Mouse (Mus musculus): ENCODE results near the gene Slc25a39. TPM values are rescaled to one million over a fixed set of nuclear protein-coding genes. Genes with fewer than 3 reads are reported as not detected.
"Not testable (repeated sequence)": the region's sequence is repeated elsewhere in the genome, so short reads cannot be mapped to it uniquely, and the experiment has no call there.

Slc25a39 gene
- polyA plus RNA-seq, 1 experiment = 80.3 TPM

DNA sequence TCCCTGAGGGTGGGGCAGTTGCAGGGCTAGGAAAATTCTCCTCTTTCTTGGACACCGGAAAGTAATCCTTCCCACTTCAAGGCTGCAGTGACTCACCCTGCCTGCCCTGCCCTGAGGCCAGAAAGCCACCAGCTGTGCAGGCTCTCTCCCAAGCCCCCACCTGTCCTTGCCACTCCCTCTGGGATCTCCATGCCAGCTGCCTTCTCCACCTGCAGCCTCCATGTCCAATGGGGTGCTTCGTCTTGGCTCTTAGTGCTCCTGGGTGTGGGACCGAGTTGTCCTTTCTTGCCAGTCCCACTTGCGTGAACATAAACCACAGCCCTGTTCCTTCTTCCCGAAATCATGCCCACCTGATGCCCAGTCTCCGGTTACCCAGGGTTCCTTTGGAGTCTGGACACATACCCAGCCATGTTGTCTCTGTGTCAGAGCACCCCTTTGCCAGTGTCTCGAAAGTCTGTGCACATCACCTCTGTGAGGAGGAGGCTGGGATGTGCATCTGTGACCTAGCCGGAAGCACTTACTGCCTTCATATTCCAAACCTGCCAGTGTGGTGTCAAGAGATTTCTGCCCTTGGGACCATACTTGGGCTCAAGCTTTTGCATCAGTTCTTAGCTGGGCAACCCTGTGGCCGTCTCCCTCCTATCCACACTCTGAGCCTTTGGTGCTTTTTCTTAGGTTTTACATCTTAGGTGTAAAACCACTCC lies 13.2 kb downstream of the Slc25a39 start:
- DNase-seq (ENCODE audit: low spot score) = no peak

DNA sequence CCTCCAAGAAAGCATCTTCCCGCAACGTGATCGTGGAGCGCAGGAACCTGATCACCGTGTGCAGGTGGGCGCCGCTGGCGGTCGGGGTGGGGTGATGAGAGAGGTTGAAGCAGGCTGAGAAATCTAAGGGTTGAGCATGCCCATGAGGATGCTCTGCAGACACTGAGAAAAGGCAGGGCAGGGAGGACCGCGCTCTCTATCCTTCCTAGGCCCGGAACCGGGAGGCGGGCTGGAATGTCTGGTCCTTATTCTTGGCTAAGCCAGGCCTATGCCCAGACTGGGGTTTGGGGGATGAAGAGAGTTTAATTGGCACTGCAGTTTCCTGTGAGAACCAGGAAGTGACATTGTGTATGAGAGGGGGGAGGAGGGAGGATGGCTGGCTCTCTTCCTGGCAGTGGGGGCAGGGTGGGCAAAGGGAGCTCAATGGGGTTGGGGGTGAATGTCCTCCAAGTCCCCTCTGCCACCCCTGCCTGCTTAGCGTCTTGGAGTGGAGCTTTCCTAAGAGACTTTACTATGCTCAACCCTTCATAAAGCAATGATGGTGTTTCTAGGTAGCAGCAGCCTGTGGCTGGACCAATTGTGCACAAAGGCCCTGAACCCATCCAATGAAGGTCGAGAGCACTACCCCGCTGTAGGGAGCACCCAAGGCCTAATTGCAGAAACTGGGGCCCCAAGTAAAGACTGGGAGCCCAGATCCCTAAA lies 13.9 kb downstream of the Slc25a39 start:
- DNase-seq (ENCODE audit: low spot score) = no peak

DNA sequence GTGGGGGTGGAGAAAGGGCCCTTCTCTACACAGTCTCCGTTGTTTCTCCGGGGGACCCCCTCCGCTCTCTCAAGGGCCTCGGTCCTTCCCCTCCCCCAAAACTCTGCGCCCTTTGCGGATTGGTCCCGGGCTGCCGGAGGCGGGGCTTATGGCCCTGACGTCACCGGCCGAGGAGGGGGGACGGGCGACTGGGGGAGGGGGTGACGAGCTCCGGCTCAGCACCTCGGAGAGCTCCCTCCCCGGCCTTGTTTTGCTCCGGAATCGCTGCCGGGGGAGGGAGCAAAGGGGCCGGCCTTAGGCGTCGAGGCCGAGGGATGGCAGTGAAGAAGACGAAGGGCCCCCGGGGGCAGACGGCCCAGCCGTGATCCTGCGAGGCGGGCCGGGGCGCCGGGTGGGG lies 14.5 kb downstream of the Slc25a39 start, which contains the start of gene Rundc3a:
Gene Rundc3a, plus strand, starts transcription at position 166 of the 397 bp plus-strand sequence.
- DNase-seq (ENCODE audit: low spot score) = no peak

DNA sequence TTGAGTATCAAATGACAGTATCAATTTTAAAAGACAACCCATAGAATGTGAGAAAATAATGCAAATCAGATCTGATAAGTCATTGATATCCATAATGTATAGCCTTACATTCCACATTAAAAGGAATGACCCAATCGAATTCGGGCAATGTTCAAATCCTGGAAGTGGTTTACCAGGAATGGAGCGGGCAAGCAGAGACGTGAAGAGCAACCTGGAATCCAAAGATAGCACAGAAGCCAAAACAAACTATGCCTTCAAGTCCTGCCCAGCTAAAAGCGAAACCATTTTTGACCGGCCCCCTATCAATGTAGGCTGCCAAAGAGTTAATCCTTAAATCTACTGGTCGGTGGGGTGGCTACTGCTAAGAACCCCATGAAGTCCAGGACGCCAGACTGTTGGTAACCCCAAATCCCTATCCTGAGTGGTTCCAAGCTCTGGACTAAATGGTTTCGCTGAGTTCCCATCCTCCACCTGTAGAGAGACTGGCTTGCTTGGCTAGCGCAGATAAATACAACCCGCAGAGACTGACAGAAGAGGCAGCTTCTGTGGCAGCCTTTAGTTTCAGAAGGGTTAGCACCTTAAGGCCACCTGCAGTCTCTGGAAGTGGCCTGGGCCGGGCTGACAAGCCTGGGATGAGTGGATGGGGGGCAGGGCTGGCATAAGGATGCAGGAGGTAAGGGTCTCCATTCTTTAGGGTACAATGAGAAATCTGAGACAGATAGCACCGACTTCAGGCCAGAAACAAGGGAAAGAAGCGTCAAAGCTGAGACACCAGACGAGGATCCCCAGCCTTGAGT lies 15.1 kb downstream of the Slc25a39 start:
- DNase-seq (ENCODE audit: low spot score) = no peak

DNA sequence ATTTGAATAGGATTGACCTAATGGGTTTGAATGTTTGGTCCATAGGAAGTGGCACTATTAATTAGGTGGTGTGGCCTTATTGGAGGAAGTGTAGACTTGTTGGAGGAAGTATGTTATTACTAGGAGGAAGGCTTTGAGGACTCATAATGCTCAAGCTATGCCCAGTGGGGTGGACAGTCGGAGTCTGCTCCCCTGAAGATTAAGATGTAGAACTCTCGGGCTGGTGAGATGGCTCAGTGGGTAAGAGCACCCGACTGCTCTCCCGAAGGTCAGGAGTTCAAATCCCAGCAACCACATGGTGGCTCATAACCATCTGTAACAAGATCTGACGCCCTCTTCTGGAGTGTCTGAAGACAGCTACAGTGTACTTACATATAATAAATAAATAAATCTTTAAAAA lies 18.3 kb downstream of the Slc25a39 start:
- not testable (repeated sequence) for DNase-seq (ENCODE audit: low spot score)

DNA sequence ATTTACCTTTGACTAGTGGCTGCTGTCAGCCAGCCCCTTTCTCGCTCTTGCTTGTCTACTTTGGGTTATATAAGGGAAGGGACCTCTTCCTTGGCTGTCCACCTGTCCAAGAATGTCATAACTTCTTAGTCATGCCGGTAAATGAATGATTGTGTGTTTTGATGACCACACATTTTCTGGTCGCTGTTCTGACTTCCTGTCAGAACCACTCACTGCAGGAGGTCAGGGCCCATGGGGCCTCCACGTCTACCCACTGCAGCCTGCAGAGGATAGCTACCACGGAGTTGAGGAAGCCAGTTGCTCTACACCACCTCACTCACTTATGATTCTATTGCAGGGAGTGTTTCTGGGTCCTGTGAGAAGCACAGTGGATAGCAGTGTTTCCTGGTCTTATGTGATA lies 21.6 kb downstream of the Slc25a39 start:
- no peak for DNase-seq (ENCODE audit: low spot score)

DNA sequence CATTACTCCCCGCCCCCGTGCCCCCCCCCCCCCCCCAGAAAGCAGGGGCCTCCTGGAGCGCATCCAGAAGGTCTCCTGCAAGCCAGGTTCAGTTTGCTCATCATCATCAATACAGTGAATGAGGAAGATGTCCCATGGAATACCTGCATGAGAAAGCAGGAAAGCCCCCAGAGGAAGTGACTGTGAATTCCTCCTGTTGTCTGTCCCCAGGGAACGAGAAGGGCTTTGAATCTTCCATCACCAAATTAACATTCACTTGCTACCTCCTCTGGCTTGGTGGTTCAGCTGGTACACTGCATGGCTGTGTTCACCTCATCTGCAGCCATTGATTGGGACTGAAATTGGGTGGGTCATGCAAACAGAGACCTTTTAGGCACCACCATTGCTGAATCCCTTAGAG lies 22.7 kb downstream of the Slc25a39 start:
- DNase-seq (ENCODE audit: low spot score) = no peak

DNA sequence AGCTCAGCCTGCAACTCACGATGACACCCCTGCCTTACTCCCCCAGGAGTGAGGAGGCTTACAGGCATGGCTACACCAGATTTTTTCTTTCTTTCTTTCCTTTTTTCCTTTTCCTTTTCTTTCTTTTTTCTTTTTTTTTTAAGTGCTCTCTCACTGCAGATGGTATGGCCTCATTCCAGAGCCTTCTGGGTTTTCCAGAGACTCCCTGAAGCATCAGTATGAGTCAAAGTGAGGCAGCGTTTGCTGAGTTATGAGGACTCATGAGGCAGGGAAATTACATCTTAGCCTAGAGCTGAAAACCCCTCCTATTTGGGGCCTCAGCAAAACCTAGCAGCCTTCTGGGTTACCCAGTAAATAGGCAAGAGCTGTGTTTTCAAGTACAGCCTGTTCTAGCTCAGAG lies 23.3 kb downstream of the Slc25a39 start:
- no peak for DNase-seq (ENCODE audit: low spot score)

DNA sequence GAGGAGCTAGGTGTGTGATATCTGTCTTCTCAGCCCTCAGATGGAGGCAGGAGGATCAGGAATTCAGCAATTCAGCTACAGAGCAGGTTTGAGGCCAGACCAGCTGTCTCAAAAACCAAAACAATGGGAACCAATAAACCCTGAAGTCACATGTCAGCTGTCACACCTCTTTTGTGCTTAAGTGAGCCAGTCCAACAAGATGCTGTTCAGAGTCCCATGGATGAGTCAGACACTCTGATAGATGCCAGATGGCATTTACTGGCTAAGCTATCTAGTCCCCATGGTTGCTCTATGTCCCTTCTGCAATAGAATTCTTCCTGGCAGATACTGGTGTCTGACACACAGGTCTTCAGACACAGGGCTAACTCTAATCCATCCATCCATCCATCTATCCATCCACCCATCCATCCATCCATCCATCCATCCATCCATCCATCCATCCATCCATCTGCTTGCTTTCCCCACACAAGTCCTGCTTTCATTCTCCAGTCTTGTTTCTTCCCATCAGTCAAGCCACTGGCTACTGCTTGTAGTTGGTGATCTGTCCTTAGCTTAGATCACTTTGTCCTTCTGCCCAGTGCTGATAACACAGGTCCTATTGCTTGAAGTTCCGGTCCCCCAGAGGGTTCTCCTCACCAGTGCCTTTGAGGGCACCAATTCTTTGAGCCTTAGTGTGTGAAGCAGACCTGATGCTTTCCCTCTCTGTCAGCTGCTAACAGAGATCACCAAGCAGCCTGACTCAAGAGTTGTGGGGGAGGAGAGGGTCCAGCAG lies 24.2 kb downstream of the Slc25a39 start:
- DNase-seq (ENCODE audit: low spot score) = peak; percentile 10

DNA sequence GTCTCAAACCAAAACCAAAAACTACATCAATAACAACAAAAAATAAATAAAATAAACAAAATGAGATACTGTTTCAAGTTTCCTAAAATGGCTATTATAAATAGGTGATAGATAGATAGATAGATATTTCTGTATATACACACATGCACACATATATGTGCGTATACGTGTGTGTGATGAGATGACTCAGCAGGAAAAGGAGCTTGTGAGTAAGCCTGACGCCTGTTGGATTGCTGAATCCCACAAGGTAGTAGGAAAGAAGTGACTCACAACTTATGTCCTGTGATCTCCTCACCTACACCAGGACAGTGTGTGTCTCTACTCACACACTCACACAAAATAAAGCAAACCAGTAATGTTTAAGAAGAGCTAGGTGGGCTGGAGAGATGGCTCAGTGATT lies 25.0 kb downstream of the Slc25a39 start:
- DNase-seq (ENCODE audit: low spot score) = no peak

DNA sequence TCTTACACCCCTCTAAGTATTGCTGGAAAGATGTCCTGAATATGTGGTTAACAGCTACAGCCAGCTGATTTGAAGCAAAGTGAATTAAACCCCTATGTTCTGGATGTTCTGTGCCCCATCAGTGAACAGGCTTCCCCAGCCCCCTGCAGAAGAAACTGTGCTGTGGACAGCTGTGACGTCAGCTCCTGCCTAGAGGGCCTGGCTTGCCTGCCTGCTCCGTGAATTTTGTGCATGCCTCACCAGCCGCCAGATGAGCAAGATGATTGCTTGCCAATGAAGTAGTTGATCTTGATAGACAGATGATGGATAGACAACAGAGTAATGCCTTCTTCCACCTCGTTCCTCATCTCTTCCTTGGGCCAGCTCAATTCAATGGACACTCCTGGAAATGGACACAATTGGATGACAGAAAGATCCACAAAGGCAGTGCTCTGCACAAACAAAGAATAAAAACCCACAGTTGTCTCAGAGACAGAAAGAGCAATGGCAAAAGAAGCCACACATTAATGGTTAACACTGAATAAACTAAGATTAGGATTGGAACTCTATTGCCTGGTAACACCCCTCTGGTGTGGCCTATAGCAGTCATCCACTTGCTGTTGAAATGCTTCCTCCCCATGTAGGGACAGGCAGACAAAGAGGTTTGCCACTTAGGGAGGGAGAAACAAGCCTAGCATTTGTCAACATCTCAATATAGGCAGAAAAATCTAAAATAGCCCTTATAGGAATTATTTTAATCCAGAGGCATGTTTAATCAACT lies 26.2 kb downstream of the Slc25a39 start:
- DNase-seq (ENCODE audit: low spot score) = peak; percentile 12

DNA sequence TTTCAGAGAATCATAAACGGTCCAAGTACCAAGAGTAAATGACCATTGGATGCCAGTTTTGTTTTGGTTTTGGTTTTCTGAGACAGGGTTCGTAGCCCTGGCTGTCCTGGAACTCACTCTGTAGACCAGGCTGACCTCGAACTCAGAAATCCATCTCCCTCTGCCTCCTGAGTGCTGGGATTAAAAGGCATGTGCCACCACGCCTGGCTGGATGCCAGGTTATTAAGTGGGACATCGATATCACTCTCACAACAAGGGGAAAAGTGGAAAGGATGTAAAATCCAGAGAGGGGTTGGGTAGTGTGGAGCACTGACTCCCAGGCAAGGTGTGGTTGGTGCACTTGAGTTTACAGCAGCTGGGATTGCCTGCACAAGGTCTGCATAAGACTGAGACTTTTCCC lies 27.7 kb downstream of the Slc25a39 start:
- DNase-seq (ENCODE audit: low spot score) = peak; percentile 13

DNA sequence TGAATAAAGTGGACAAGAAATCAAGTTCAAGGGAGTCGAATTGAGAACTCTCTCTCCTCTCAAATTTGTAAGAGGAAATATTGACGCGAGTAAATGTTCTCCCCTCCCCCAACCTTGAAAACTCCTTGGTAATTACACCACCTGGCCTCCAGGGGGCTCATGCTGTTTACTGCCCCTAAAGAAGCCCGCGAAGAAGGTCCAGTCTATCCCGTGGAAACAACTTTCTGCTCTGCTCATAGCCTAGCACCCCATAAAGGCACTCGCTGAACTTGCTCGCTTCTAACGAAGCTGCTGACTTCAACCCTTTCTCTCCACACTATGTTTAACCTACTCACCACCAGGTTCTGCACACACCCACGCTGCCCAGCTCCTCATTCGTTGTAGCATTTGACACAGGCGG lies 30.6 kb downstream of the Slc25a39 start:
- peak; percentile 13 for DNase-seq (ENCODE audit: low spot score)

DNA sequence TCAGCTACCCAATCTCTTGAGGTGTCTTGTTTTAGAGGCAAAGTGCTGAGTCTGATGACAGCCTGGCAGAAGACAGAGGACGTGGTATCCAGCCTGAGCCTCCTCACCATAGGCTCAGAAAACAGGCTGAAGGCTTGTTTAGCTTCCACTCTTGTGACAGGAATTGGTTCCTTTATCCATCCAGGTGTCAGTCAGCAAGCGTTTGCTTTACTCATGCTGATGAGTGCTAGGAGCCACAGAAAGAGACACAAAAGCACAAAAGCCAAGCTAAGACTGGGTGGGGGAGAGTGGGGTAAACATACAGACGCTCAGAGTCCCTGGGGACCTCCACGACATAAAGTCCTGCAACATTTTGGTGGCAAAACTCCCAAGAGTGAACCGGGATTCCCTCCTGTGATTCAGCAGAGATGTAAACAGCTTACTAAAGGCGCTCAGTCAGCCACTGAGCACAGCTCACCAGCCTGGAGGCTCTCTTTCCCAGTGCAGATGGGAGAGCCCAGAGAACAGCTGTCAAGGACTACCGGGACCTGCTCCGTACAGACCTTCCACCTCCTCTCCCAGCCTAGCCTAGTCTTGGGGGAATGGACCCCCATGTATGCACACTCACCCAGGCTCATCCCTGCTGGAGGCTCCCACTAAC lies 31.4 kb downstream of the Slc25a39 start:
- DNase-seq (ENCODE audit: low spot score) = no peak

DNA sequence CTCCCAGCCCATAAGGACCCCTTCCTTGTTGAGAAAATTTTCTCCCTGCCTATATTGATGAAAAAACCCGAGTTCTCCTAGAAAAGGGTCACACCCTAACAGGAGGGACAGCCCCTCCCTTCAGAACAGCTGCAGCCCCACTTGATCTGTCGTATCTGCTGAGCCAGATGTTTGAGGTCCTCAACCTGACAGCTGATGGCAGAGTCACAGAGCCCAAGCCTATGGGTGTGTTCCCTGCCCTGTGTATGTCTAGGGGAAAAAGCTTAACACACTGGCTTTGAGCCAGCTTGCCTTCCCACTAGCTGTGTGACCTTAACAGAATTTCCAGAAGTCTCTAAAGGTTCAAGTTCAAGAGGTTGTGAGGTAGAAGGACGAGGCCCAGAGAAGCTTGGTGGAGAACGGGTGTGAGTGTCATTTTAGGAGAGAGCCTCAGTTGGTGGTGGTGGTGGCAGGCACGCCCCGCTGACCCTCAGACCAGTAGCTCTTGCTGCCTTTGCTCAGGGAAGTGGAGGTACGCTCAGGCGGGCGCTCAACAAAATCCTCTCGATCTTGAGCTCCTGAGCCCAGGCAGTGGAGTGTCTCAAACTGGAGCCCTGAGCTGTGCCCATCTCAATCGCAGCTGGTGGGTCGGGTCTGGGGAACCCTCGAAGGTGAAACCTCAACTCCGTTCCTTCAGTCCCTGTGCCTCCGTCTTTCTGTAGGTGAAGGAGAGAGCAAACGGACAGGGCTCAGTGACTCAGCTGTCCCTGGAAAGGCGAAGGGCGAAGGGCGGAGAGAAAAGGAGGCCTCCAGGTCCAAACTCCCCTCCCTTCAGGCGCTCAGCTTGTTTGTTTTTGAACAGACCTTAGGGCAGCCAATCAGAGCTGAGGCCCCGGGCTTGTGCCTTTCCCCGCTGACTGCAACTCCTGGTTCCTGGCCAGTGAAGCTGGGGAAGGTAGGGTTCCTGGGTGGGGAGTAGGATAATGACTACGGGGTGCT lies 32.3 kb downstream of the Slc25a39 start:
- DNase-seq (ENCODE audit: low spot score) = peak; percentile 26

DNA sequence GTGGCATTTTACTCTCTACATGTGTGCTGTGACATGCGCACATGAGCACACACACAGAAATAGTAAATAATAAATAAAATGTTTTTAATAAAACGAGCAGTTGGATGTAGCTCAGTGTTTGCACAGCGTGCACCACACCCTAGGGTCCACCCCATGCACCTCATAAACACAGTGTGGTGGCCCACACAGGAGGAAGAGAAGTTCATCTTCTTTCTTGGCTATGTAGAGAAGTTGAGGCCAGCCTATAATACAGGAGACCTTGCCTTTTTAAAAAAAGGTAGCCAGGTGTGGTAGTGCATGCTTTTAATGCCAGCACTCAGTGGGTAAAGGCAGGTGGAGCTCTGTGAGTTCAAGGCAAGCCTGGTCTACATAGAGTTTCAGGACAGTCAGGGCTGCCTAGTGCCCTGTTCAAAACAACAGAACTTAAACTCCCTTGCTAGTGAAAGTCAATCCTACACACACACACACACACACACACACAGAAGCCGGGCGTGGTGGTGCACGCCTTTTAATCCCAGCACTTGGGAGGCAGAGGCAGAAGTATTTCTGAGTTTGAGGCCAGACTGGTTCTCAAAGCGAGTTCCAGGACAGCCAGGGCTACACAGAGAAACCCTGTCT lies 33.5 kb downstream of the Slc25a39 start:
- no peak for DNase-seq (ENCODE audit: low spot score)

DNA sequence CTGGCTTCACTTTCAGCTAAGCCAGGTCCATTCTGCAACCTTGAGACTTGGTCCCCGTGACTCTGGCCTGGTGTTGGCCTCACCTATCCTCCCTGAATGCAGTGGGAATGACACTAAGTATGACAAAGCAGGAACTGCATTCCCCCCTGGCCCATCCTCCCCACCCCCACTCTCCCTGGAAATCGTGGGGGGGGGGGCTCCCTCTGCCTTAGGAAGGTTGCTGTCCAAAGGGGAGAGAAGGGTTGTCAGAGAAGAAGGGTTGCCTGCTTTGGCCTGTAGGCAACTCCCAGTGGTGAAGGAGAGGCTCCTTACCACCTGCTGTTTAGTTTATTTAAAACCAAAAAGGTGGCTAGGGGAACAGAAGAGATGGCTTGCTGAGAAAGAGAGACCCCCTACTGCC lies 34.1 kb downstream of the Slc25a39 start:
- no peak for DNase-seq (ENCODE audit: low spot score)

DNA sequence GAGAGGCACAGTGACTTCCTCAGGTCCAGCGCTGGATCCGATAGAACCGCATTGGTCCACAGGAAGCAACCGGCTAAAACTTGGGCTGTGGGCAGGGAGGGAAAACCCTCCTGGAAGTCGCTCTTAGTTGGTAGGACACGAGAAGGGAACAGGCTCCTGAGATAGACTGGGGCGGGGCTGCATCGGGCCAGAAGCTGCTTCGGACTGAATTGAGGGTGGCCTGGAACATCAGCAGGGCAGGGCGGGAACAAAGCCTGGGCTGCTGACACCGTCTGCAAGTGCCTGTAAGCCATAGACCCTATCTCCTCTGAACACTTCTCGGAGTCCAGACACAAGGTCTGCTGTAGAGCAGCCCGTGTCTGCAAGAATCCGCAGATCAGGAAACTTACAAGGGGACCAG lies 34.8 kb downstream of the Slc25a39 start:
- no peak for DNase-seq (ENCODE audit: low spot score)

Measured in urinary bladder, adult 2 months (tissue).